ENCODE assay signal across 12 mouse cellular contexts in genomic region chr13:83608851-83609516, GRCm38 (mm10).
A peak's percentile ranks its signal among the peaks of the same experiment; 100 is the strongest.
DNase-seq lines count a peak whose midpoint lies in the region; ATAC-seq and TF ChIP-seq lines count a peak whose summit lies in the region.
"Had no signal": no experiment of that assay in that cellular context is flagged by ENCODE, and none has a peak within 500 bp of the region (broad histone marks: within the 10 kb centered on the region; RNA-seq: fewer than 3 reads in every experiment).

No protein-coding gene starts in this region.

- DNase-seq in gastrocnemius, adult 2 months, result no peak
- no peak for DNase-seq in gastrocnemius, adult 18-20 months (ENCODE audit: low spot score)
- DNase-seq in lung, postnatal 25 days (ENCODE audit: low spot score), result peak; percentile 55
- no peak for DNase-seq in lung, postnatal 14 days
- peak; percentile 69 to 93 for DNase-seq in spleen, adult 2 months (ENCODE audit: low read depth in 1 of 2, low spot score in 2 of 2)
- no peak for DNase-seq in cerebellum, adult 8-10 months
- DNase-seq: adrenal gland, adult 8-10 months had no signal

- no peak overlapping the region for H3K4me2 ChIP-seq in hindbrain, embryonic 12.5 days (replicated peaks)
- H3K4me2 ChIP-seq: heart, embryonic 13.5 days had no signal

- TF ChIP-seq POLR2A in spleen, adult 2 months (IDR thresholded peaks at IDR 0.05; ENCODE audit: low read depth, low read length), result no peak

- intact Hi-C loops in gastrocnemius, adult 2 months (cut with DNase I), result no loop called here

- no peaks in the 10 kb centered on the region for H3K9me3 ChIP-seq in hindbrain, embryonic 12.5 days (replicated peaks)
- H3K9me3 ChIP-seq: embryonic facial prominence, embryonic 13.5 days; heart, embryonic 13.5 days had no signal

- H3K27ac ChIP-seq in gastrocnemius, adult 2 months, result peak overlapping the region; percentile 56
- peak overlapping the region; percentile 95 for H3K27ac ChIP-seq in spleen, adult 2 months (ENCODE audit: insufficient read depth, low read length)
- no peak overlapping the region for H3K27ac ChIP-seq in hindbrain, embryonic 12.5 days
- H3K27ac ChIP-seq: embryonic facial prominence, embryonic 13.5 days; kidney, postnatal 0 days had no signal

- 7% methylated on average over 3 of the region's 3 CpGs for WGBS in spleen, adult 2 months
- WGBS in hindbrain, embryonic 12.5 days, result 73% methylated on average over 3 of the region's 3 CpGs

- no peak for TF ChIP-seq CTCF in gastrocnemius, adult 2 months (IDR thresholded peaks at IDR 0.05)
- peak; percentile 15; the same call in 1 of the 2 replicates for TF ChIP-seq CTCF in spleen, adult 2 months (IDR thresholded peaks at IDR 0.05; ENCODE audit: extremely low read depth, insufficient read depth, insufficient read length, insufficient replicate concordance)

- H3K4me1 ChIP-seq in spleen, adult 2 months (ENCODE audit: control insufficient read depth, insufficient read depth, insufficient read length), result peaks cover 7% of the 10 kb centered on the region
- peaks cover 13% of the 10 kb centered on the region for H3K4me1 ChIP-seq in hindbrain, embryonic 12.5 days

- no peak overlapping the region for H3K4me3 ChIP-seq in gastrocnemius, adult 2 months
- no peak overlapping the region for H3K4me3 ChIP-seq in spleen, adult 2 months (ENCODE audit: extremely low read depth, insufficient read depth, insufficient read length)
- no peak overlapping the region for H3K4me3 ChIP-seq in hindbrain, embryonic 12.5 days
- H3K4me3 ChIP-seq: embryonic facial prominence, embryonic 13.5 days; heart, embryonic 13.5 days had no signal

- H3K9ac ChIP-seq in hindbrain, embryonic 12.5 days, result no peak overlapping the region
- H3K9ac ChIP-seq: embryonic facial prominence, embryonic 13.5 days; heart, embryonic 13.5 days had no signal

- no peaks in the 10 kb centered on the region for H3K27me3 ChIP-seq in spleen, adult 2 months (ENCODE audit: control insufficient read depth, insufficient read depth, low read length)
- H3K27me3 ChIP-seq in hindbrain, embryonic 12.5 days, result no peaks in the 10 kb centered on the region
- H3K27me3 ChIP-seq: embryonic facial prominence, embryonic 13.5 days; heart, embryonic 13.5 days had no signal

- peak; percentile 91 to 92 for ATAC-seq in hematopoietic stem cell, adult 5-6 weeks (replicated peaks in 1 of 2; ENCODE audit: insufficient read depth in 1 of 2, low FRiP score in 2 of 2, low TSS enrichment in 1 of 2, low read depth in 1 of 2, poor library complexity in 2 of 2, severe bottlenecking in 2 of 2)
- no peak for ATAC-seq in hindbrain, embryonic 12.5 days (ENCODE audit: low FRiP score)

- peaks cover 4% of the 10 kb centered on the region; the same call in 1 of the 2 replicates for H3K36me3 ChIP-seq in spleen, adult 2 months (ENCODE audit: control insufficient read depth, insufficient read depth, low read length)
- H3K36me3 ChIP-seq in hindbrain, embryonic 12.5 days, result no peaks in the 10 kb centered on the region
- H3K36me3 ChIP-seq: embryonic facial prominence, embryonic 13.5 days; heart, embryonic 13.5 days had no signal

Comparison
In these comparisons a context has a peak if more than half of its experiments do, and no peak if none do; other contexts are left out.
1. DNase-seq: peak in lung, postnatal 25 days (single experiment) and spleen, adult 2 months (2 of 2); none in gastrocnemius, adult 2 months (single experiment), gastrocnemius, adult 18-20 months (single experiment), lung, postnatal 14 days (single experiment) and cerebellum, adult 8-10 months (single experiment).